Mouse (Mus musculus): ENCODE results near the gene Osbpl7.

Osbpl7 gene

DNA sequence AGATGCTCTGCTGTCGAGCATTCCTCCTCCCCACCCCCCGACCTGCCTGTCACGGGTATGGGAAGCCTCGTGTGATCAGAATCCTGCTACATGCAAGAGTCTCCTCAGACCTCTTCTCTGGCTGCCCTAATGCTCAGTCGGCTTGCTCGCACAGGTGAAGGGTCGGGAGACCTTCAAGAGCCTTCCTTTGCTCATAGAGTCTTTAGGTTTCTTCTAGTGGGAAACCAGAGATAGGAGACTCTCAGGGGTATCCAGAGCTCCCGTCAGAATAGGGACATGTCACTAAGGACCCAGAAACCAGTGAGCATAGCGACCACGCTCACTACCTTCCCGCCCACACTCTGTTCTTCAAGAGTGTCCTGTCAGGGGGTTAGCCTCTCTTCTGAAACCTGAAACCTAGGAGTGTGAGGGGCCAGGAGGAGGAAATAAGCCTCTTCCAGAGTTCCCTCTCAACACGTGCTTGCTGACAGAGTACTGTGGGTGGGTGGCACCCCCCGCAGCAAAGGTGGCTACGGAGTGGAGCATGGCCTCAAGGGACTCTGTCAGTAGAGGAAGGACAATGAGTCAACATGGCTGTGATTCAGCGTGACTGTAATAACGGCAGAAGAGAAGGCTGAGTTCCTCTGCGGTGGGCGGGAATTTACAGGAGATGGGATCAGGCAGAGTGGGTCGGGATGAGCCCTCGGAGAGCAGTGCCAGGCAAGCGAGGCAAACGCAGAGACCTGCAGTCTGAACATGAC, 33.1 kb downstream of the Osbpl7 start:
- DNase-seq (ENCODE audit: low read depth, low spot score), result no peak

DNA sequence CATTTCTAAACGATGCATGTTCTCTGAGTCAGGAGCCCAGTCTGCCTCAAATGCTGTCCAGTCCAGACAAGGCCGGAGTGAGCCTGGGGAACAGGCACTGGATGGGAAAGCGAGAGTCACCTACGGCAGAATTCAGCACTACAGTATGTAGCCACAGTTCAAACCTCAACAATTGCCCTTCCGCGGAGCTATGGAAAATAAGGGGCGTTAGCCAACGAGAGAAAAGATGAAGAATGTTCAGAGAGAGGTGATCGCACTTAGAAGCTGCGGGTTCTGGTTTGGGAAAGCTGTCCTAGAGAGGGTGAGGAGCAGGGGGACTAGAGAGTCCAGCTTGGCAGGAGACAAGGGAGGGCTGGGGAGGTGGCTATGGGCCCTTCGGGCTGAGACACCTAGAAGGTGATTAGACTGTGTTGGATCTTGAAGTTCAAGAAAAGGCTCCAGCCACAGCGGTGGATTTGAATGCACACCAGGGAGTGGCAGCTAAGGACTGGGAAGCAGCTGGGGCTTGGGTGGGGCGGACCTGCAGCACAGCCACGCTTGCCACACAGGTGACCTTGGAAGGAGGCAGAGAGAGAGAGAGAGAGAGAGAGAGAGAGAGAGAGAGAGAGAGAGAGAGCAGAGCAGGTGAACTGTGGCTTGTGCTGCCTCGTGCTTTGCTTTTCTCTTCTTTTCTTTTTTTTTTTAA, 34.5 kb downstream of the Osbpl7 start:
- DNase-seq (ENCODE audit: low read depth, low spot score), result no peak

DNA sequence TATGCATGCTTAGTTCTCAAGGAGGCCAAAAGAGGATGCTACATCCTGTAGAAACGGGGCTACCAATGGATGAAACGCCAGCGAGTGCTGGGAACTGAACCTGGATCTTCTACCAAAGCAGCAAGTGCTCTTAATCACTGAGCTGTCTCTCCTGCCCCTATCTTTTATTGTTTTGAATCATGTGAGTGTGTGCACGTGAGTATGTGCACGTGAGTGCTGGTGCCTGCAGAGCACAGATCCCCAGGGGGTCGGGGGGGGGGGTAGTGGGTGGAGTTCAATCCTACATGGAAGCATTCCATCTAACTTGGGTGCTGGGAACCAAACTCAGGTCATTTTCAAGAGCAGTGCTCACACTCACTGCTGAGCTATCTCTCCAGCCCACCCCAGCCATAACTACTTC, 35.9 kb downstream of the Osbpl7 start:
- DNase-seq (ENCODE audit: low read depth, low spot score), result no peak

DNA sequence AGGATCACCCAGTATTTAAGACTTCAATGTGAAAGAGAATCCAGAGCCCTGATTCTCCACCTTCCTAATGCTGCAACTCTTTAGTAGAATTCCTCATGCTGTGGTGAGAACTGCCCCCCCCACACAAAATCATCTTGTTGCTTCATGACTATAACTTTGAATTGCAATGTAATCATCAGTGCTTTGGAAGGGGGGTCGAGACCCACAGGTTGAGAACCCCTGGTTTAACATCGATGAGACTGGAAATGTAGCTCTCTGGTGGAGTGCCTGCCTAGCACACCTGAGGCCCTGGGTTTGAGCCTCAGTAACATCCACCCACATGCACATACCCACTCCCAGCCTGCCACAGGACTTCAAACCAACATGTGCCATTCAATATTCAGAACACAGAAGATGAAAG, 44.2 kb downstream of the Osbpl7 start:
- no peak for DNase-seq (ENCODE audit: low read depth, low spot score)

DNA sequence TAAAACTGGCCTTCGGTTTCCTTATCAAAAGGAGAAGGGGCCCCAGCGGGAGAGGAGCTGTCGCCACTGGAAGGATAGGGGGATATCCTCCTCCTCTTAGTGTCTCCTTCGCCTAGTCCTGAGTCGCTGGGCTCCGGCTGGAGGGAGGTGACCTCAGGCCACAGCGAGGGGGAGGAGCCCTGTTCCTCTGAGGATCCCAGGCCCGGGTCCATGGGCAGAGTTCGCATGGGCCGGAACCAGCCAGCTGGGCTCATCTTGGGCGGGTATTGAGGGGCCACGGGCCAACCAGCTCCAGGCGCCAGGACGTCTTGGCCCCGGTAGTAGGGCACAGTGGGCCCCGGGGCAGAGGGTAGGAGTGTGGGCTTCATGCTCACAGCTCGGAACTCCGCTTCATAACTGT, 48.4 kb downstream of the Osbpl7 start:
- no peak for DNase-seq (ENCODE audit: low read depth, low spot score)

DNA sequence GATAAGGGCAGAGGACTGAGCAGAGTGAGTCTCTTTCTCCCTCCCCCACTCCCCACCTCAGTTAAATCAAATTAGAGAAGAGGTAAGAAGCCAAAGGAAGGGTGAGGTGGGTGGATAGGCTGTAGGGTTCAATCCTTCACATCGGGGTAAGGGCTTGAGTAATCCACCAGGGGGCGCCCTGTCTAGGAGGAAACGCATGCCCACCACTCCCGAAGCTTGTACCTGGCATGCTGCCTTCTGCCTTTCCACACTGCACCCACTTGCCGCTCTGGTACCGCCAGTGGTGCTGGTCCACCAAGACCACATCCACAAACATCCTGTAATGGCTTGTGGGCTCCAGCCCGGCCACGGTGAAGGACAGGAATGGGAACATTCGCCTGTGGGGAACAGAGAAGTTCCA, 51.3 kb downstream of the Osbpl7 start:
- DNase-seq (ENCODE audit: low read depth, low spot score), result no peak

DNA sequence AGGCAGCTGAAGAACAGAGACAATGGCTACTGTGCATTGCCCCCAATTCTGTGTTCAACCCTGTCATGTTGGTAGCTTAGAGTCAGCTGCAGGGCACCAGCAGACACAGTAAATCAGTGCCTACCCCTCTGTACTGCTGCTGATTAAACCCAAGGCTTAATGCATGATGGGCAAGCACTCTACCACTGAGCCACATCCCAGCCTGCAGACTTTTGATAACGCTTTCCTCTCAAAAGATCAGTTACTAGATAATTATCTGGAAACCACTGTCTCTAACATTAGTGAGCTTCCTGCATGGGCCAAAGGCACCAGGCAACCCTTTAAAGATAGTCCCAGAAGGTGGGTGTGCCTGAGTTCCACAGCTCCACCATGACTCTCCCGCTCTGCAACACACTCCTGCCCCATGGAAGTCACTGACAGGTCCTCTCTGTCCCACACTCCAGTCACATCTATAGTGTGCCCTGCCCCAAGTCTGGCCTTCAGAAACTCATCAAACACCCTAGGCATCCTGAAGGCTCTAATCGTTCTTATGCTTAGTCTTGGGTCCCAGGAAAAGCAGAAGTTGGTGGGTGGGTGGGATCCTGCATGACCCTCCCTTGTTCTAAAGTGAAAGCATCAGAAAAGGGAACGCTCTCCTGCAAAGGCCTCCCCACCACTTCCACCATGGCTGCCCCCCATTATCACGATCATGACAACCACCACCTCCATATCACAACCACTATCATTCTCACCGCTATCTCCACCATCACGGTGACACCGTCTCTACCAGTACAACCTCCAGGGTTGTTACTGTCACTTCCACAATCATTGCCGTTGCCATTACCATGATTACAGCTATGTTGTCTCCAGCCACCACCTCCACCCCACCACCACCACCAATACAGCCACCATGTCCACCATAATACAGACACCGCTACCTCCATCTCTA, 53.0 kb downstream of the Osbpl7 start:
- no peak for DNase-seq (ENCODE audit: low read depth, low spot score)

DNA sequence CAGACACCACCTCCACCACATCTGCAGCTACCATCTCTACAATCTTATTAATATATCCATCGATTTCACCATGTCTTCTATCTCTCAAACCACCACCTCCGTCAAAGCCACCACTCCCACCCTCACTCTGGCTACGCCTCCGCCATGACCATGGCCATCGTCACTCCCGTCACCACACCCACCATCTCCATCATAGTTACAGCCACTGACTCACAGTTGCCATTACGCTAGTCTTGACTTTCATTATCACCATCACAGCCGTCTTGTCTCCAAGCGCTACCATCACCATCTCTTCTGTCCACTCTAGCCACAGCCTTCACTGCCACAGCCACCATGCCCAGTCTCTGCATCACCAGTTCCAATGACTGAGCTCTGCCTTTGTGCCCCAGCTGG, 53.7 kb downstream of the Osbpl7 start:
- no peak for DNase-seq (ENCODE audit: low read depth, low spot score)

DNA sequence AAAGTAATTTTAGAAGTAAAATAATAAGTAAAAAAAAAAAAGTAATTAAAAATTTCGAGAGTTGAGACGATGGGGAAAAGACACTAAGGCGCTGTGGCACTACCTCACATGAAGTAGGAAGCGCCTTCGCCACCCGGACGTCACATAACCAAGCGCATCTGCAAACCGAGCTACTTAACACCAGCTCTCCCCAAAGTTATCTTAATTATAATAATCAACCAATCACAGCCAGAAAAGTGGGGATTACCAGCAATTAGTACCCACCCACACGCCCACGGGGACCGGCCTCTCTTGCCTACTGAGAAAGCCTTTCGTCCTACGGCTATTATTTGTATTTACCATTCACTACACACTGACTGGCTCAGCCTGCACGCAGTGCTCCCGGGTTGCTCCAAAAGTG, 58.5 kb downstream of the Osbpl7 start:
- DNase-seq (ENCODE audit: low read depth, low spot score), result no peak

DNA sequence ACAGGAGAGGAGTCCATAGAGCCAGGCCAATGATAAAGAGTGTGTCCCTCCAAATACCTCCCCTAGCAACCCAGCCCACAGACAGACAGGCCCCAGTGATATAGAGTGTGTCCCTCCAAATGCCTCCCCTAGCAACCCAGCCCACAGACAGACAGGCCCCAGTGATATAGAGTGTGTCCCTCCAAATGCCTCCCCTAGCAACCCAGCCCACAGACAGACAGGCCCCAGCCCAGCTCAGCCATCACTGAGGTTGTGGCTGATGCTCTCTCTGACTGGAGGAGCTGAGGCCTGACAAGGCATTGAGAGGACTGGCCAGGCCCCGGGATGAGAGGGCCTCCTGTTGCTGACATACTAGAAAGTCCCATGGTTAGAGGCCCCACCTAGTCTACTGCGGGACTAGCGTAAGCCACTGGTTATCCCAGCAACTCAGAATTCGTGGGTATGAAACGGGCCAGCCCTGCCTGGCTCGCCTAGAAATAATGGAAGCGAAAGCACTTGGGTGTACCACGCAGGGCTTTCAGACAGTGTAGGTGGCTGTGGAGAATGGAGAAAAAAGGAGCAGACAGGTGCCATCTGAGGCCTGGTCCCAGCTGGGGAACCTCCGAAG, 62.2 kb downstream of the Osbpl7 start:
- DNase-seq (ENCODE audit: low read depth, low spot score), result no peak

DNA sequence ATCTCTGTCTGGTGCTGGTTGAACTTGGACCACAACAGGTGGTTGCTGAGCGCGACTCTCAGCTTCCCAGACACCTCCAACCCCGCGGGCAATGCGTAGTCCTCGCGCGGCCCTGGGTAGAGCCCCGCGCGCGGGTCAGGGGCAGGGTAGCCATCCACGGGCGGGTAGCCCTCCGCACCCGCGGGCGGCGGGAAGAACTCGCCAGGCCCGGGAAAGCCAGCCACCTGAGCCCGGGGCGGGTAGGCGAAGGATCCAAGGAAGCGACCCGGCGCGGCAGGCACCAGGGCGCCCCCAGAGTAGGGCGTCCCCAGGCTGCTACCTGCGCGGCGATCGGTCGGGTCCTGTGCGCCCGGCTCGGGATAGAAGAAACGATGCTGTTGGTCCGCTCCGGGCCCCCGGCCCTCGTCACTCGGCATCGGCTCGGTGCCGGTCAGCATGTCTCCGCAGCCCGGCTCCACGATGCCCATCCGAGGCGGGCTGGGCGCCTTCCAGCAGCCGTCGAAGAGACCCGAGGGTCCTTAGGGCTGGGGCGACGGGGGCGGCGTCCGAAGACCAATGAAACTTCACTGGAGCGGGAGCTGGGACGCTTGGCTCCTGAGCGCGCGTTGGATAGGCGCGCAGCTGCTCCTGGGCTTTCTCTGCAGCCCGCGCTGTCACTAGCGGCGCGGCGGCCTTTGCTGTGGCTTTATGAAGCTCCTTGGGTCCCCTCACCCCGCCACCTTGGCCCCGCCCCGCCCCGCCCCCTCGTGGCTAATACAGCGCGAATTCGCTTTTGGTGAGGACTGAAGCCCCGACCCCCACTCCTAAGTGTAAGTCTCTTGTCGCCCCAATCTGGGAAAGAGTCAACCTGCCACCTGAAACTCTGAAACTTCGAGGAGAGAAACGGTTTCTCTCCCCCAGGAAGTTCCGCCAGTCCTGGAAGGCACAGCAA, 64.5 kb downstream of the Osbpl7 start, which contains the start of gene Tbx21:
TSS of gene Tbx21 (minus strand) at position 661 of the 931 bp plus-strand sequence.
- DNase-seq (ENCODE audit: low read depth, low spot score), result no peak

DNA sequence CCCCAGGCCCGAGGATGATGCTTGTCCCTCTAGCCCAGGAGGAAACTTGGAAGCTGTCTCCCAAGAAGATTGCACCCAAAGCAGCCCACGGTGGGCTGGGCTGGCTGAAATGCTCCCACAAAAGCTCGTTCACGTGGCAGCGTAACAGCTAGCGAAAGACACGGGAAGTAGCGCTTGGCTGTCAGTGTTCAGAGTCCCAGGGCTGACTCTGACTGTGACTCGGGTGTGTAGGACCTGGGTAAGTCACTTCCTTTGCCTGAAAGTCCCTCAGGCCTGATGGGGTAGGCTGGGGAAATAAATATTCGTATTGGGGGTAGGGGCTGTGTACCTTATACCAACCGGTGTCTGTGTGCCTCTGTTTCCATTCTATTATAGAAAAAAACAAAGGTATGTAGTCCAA, 65.4 kb downstream of the Osbpl7 start:
- DNase-seq (ENCODE audit: low read depth, low spot score), result no peak

All from telencephalon, adult 2 months (tissue).